Mouse (Mus musculus): ENCODE results near the gene Dyrk1a. TPM values are rescaled to one million over a fixed set of nuclear protein-coding genes. Genes with fewer than 3 reads are reported as not detected.

Dyrk1a gene
- polyA plus RNA-seq (2015; fragmentation: Nextera tagmentation; extraction: Ambion mirVana): 9.5 and 10.3 TPM in 2 replicates

DNA sequence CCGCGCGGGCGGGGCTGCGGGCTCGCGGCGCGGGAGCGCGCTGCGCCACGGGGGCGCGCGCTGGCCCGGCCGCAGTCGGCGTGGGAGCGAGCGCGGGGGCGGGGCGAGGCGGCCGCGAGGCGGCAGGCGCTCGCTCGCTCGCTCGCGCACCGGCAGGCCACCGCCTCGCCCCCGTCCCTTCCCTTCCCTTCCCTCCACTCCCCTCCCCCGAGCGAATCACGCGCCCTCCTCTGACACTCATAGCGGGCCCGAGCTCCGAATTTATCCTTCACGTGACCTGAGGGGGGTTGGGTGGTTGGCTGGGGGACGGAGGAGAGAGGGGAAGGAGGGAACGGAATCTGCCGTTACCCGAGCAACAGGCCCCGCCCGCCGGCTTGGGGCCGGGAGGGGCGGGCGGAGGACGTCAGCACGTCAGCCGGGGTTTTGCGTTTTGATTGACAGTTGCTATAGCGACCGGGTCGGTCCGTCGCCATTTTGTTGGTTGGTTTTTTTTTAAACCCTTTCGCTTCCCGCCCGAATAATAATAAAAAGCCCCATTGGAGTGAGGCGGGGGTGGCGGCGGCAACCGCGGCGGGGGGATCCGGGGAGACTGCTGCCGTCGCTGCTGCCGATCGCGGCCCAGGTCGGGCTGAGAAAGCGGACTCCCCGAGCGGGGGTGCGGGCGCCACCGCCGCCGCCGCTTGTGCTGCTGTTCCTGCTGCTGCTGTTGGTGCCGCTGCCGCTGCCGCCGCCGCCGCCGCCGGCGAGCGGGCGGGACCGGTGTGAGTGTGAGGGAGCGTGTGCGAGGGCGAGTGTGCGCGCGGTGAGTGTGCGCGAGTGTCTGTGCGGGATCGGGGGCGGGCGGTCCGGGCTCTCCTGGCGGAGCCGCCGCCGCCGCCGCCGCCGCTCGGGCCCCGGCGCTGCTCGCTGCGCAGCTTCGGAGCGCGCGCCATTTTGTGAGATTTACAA is at the start of gene Dyrk1a:
TSS of gene Dyrk1a (plus strand) at position 782 of the 948 bp plus-strand sequence.
- Histone ChIP-seq H3K9ac (peak within 1 kb of the TSS; percentile 100), H3K4me3 (peak within 1 kb of the TSS; percentile 98), H3K27me3 (no peaks in the 10 kb centered on the region), H3K27ac (replicated peaks) (peak within 1 kb of the TSS; percentile 100), H3K36me3 (no peaks in the 10 kb centered on the region), H3K4me1 (replicated peaks) (peaks cover 40% of the 10 kb centered on the region), H3K4me2 (peak within 1 kb of the TSS; percentile 73), H3K9me3 (no peaks in the 10 kb centered on the region)
- ATAC-seq (ENCODE audit: low read depth): peak; percentile 95
- WGBS: under 1% methylated on average over 113 of the region's 133 CpGs

DNA sequence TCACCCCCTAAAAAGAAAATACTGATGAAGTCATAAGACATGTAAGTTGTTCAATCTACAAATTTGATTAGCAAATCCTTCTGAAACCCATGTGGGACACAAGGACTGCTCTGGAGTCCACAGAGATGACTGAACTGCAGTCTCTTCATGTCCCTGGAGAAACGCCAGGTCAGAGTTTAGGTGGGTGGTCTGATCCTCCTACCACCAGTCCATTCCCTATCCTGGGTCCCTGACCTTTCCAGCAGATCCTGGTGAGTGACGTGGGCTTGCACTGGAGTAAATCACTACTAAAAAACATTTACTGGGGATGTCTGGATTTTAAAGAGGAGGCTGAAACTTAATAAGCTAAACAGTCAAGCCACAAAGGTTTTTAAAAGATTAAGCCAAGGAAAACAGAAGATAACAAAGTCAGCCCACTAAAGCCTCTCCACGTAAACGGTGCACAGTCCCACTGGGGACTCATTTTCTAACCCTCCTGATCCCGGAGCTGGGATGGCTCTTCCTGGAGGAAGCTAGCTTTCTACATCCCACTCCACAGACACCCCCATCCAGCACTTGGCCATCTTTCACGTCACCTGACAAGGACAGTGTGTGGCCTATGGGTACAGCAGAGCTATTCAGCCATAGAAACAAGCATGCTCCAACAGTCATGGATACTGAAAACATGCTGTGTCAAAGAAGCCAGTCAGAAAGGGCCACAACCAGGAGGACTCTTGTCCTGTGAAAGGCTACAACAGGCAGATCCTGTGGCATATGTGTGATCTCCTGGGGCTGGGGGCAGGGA is 46.0 kb upstream of the Dyrk1a start:
- no peak for ATAC-seq (ENCODE audit: low read depth)
- Histone ChIP-seq H3K9me3 (no peaks in the 10 kb centered on the region), H3K27me3 (no peaks in the 10 kb centered on the region), H3K36me3 (no peaks in the 10 kb centered on the region), H3K4me3 (no peak overlapping the region), H3K4me1 (replicated peaks) (peaks cover 35% of the 10 kb centered on the region), H3K27ac (replicated peaks) (no peak overlapping the region), H3K4me2 (no peak overlapping the region), H3K9ac (peak overlapping the region; percentile 18; the same call in 1 of the 2 replicates)
- 69% methylated on average over 6 of the region's 6 CpGs for WGBS

DNA sequence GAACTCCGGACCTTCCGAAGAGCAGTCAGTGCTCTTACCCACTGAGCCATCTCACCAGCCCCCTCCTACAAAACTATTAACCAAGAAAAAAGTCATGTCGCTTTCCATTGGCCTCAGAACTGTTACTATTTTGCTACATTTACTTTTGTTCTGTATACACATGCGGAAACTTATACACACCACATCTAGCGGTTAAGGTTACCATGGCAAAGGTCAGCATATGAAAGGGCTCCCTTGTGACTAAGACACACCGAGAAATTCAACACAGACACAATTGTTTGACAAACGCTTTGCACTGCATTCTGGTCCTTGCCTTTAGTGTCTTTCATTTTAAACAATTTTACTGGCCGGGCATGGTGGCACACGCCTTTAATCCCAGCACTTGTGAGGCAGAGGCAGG is 45.1 kb upstream of the Dyrk1a start:
- Histone ChIP-seq H3K27ac (replicated peaks) (no peak overlapping the region), H3K36me3 (no peaks in the 10 kb centered on the region), H3K4me2 (peak overlapping the region; percentile 80), H3K9me3 (no peaks in the 10 kb centered on the region), H3K4me3 (no peak overlapping the region), H3K9ac (0 out of 2 replicates have a peak overlapping the region, but pooled peaks have one; percentile 86), H3K27me3 (no peaks in the 10 kb centered on the region), H3K4me1 (replicated peaks) (peaks cover 35% of the 10 kb centered on the region)
- no peak for ATAC-seq (ENCODE audit: low read depth)
- 68% methylated on average over 9 of the region's 9 CpGs for WGBS

DNA sequence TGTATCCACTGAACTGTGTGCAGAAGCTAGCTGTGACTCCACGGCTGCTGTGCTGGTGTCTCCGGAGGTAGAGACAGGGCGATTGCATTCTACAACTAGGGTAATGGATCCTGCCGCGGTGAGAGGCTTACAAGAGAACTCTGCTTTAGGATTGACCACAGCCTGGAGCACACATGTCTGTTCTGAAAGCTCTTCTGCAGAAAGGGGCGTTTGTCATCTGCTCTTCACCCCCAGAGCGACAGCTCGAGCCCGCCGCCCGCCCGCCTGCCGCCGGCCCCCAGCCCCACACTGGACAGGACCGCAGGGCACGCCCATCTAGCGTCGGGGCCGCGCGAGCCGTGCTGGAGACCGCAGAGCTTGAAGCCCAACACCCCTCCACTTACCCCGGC is 43.9 kb upstream of the Dyrk1a start:
- Histone ChIP-seq H3K9me3 (no peaks in the 10 kb centered on the region), H3K9ac (peak overlapping the region; percentile 86), H3K4me3 (peak overlapping the region; percentile 90), H3K4me1 (replicated peaks) (peaks cover 35% of the 10 kb centered on the region), H3K27ac (replicated peaks) (peak overlapping the region; percentile 95), H3K36me3 (no peaks in the 10 kb centered on the region), H3K4me2 (peak overlapping the region; percentile 80), H3K27me3 (no peaks in the 10 kb centered on the region)
- under 1% methylated on average over 24 of the region's 24 CpGs for whole genome bisulfite sequencing
- peak; percentile 73 for ATAC-seq (ENCODE audit: low read depth)

DNA sequence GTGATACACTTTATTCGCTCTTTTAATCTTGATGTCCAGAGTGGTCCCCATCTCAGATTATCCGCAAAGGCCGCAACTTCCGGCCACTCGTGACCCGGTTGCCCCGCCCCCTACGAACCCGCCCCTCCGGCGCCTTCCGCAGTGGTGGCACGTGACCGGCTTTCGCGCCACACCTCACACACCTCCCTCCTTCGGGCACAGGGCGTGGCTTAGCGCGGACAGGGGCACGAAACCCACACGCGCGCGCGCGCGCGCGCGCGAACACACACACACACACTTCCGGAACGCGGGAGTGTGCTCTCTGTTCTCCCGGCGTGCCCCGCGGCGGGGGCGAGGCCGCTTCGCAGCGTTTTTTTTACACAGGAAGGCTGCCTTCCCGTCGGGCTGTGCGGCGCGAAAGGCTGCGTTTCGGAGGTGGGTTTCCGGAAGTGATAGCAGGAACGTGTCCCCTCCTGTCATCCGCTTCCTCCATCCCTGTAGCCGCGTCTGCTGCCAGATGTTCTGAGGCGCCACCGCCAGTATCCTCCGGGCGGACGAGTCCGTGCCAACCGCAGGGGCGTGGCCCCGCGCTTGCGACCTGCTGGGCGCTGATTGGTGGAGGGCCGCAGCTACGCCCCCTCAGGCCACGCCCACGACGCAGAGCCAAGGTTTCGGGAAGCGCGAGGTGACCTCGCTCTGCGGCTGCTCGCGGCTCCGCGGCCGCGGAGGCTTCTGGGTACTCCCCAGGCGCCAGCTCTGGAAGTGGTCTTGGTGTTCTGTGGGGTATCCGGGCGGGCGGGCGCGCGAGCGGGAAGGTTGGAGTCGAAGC is 43.3 kb upstream of the Dyrk1a start, which contains the start of gene Vps26c:
TSS of gene Vps26c (minus strand) at position 487 of the 808 bp plus-strand sequence.
- H3K27me3 ChIP-seq: no peaks in the 10 kb centered on the region
- peak within 1 kb of the TSS; percentile 80 for H3K4me2 ChIP-seq
- peak within 1 kb of the TSS; percentile 95 for H3K27ac ChIP-seq (replicated peaks)
- H3K36me3 ChIP-seq: no peaks in the 10 kb centered on the region
- ATAC-seq (ENCODE audit: low read depth): peak; percentile 94
- under 1% methylated on average over 91 of the region's 93 CpGs for WGBS
- no peaks in the 10 kb centered on the region for H3K9me3 ChIP-seq
- H3K9ac ChIP-seq: peak within 1 kb of the TSS; percentile 86
- peaks cover 35% of the 10 kb centered on the region for H3K4me1 ChIP-seq (replicated peaks)
- peak within 1 kb of the TSS; percentile 90 for H3K4me3 ChIP-seq

DNA sequence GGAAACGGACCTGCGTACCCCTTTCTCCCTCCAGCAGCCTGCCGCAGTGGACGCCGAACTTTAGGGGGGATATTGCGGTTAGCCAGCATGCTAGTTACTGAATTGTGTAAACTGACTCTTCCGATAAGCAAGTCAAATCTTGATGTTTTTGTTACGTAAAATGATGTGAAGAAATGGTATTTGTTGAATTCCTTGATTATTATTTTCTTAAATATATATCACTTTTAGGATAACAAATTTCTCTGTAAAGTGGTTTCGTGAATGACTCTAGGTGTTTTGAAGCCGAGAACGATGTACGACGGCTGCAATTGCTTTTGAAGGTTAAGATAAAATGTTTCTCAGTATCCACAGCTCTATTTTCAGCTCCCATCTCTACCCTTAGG is 42.7 kb upstream of the Dyrk1a start:
- Histone ChIP-seq H3K36me3 (no peaks in the 10 kb centered on the region), H3K27ac (replicated peaks) (peak overlapping the region; percentile 95), H3K27me3 (no peaks in the 10 kb centered on the region), H3K4me1 (replicated peaks) (peaks cover 35% of the 10 kb centered on the region), H3K4me2 (peak overlapping the region; percentile 70), H3K4me3 (peak overlapping the region; percentile 90), H3K9ac (peak overlapping the region; percentile 86), H3K9me3 (no peaks in the 10 kb centered on the region)
- 8% methylated on average over 13 of the region's 13 CpGs for WGBS
- ATAC-seq (ENCODE audit: low read depth): no peak

DNA sequence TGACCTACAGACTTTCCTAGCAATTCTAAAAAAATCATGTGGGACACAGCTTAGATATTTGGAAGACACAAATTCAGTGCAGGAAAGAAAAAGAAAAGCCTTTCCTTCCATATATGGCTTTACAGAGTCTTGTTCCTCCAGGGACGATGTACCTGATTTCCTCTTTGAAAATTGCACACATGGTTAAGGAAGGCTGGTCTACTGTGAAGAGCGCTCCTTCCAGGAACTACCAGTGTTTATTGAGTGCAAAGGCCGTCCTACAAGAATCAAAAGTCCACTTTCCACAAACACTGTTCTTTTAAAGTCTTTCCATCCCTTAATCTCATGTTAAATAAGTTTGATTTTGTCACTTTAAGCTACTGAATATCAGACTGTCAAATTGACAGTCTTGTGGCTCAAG is 42.3 kb upstream of the Dyrk1a start:
- whole genome bisulfite sequencing: 68% methylated on average over 3 of the region's 3 CpGs
- no peak for ATAC-seq (ENCODE audit: low read depth)
- peaks cover 35% of the 10 kb centered on the region for H3K4me1 ChIP-seq (replicated peaks)
- H3K27me3 ChIP-seq: no peaks in the 10 kb centered on the region
- H3K4me2 ChIP-seq: peak overlapping the region; percentile 70
- no peaks in the 10 kb centered on the region for H3K9me3 ChIP-seq
- peak overlapping the region; percentile 95 for H3K27ac ChIP-seq (replicated peaks)
- H3K9ac ChIP-seq: peak overlapping the region; percentile 86
- peak overlapping the region; percentile 90 for H3K4me3 ChIP-seq
- H3K36me3 ChIP-seq: no peaks in the 10 kb centered on the region

DNA sequence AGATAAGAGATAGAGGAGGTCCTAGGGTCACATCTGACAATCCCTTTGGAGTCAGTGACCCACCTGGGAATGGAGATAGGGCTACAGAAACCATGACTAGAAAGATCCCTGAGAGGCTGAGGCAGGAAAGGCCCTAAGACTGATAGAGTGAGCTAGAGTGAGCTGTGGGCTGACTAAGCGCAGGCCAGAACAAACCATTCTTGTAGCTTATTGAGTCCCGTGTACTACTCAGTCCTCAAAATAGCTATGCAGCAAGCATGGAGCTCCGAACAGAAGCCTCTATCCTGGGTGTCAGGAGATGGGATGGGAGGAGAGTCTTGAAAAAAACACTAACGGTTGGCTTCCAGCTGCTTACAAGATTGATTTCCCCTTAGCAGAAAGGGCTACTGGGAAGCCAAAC is 38.5 kb upstream of the Dyrk1a start:
- Histone ChIP-seq H3K36me3 (no peaks in the 10 kb centered on the region), H3K27ac (replicated peaks) (no peak overlapping the region), H3K27me3 (no peaks in the 10 kb centered on the region), H3K9ac (no peak overlapping the region), H3K4me1 (replicated peaks) (peaks cover 11% of the 10 kb centered on the region), H3K4me2 (no peak overlapping the region), H3K4me3 (no peak overlapping the region), H3K9me3 (no peaks in the 10 kb centered on the region)
- ATAC-seq (ENCODE audit: low read depth): no peak
- WGBS: 80% methylated on average over 4 of the region's 4 CpGs

DNA sequence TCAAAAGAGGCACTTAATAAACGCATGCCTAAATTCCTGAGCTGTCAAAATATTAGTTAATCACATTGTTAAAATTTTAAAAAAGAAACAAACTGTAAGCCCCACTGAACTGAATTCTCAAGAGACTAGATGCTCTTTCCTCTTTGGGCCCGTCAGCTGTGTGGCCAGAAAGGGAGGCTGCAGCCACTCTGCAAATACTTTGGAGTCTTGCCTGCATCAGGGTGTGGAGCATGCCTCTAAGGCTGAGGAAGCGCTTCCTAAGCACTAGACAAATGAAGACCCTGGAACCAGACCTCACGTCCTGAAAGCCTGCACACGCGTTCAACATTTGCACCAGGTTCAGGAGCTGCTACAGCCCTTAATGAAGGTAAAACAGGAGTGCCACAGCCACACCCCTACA is 36.1 kb upstream of the Dyrk1a start:
- Histone ChIP-seq H3K4me3 (no peak overlapping the region), H3K27ac (replicated peaks) (no peak overlapping the region), H3K9me3 (no peaks in the 10 kb centered on the region), H3K4me2 (no peak overlapping the region), H3K27me3 (no peaks in the 10 kb centered on the region), H3K9ac (no peak overlapping the region), H3K4me1 (replicated peaks) (no peaks in the 10 kb centered on the region; the same call in 1 of the 2 replicates), H3K36me3 (no peaks in the 10 kb centered on the region)
- 85% methylated on average over 6 of the region's 6 CpGs for WGBS
- no peak for ATAC-seq (ENCODE audit: low read depth)

DNA sequence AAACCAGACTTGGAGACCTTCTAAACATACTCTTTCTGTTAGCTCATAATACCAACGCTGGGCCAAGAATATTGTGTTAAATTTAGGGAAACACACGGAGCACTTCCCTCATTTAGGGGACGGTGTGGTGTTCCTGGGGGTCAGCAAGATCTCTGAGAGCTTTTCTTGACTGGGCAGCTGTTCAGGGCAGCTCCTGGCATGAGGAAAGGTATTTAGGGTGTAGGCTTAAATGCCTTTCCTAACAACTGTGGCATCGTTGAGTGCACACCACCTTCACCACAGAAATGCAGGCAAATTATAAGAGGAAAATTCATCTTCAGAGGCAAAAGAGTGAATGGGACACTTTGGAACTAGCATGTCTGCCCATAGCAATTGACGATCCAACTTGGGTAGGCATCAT is 34.1 kb upstream of the Dyrk1a start:
- WGBS: 87% methylated on average over 5 of the region's 5 CpGs
- H3K27ac ChIP-seq (replicated peaks): no peak overlapping the region
- no peaks in the 10 kb centered on the region for H3K36me3 ChIP-seq
- no peaks in the 10 kb centered on the region for H3K27me3 ChIP-seq
- no peaks in the 10 kb centered on the region for H3K9me3 ChIP-seq
- ATAC-seq (ENCODE audit: low read depth): no peak
- H3K9ac ChIP-seq: no peak overlapping the region
- H3K4me1 ChIP-seq (replicated peaks): no peaks in the 10 kb centered on the region; the same call in 1 of the 2 replicates
- no peak overlapping the region for H3K4me2 ChIP-seq
- no peak overlapping the region for H3K4me3 ChIP-seq

DNA sequence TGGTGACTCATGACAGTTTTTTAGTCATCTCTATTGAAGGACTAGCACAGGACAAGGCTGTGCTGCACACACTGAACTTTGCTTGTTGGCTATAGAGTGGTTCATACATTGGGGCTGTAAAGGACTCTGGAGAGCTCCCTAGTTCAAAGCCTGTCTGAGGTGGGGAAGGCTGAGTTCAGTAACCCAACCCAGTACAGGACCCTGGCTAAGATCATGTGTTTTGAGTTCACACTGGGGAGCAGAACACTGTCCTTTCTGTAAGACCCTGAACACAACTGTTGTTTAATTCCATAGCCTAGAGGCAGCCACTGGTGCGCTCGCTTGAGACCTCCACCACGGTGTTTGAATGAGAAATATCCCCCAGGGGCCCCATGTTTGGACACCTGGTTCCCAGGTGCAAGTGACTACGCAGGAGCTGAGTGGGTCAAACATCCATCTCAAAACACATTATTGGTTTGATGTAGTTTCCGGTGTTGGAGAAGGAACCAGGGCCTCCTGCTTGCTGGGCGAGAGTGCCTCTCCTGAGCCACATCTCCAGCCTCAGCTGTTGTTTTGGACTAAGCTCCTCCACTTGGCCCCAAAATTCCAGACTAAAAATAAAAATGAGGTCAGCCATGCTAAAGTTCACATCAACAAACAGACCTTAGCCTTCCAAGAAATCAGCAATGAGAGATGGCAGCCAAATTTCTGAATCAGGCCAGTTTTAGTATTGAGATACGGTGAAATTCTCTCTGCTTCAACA is 33.2 kb upstream of the Dyrk1a start:
- H3K27ac ChIP-seq (replicated peaks): no peak overlapping the region
- ATAC-seq (ENCODE audit: low read depth): no peak
- 63% methylated on average over 7 of the region's 7 CpGs for WGBS

More for the DNA sequence above, 33.2 kb upstream of the Dyrk1a start:
- Histone ChIP-seq H3K27me3 (no peaks in the 10 kb centered on the region), H3K4me1 (replicated peaks) (no peaks in the 10 kb centered on the region; the same call in 1 of the 2 replicates), H3K9me3 (no peaks in the 10 kb centered on the region), H3K4me2 (no peak overlapping the region), H3K9ac (no peak overlapping the region), H3K4me3 (no peak overlapping the region), H3K36me3 (no peaks in the 10 kb centered on the region)

All from neural tube, embryonic 13.5 days (tissue).